Mouse (Mus musculus) neutrophil, adult 5-6 weeks (primary cell): Measurements from ENCODE around the gene Hist1h3a. TPM values are rescaled to one million over a fixed set of nuclear protein-coding genes. Genes with fewer than 3 reads are reported as not detected.

Experiments
- ATAC-seq: fragments of 151-379, 151-347 bp; 2 replicates; pipeline ENCODE4 v1.8.0; 2017; ENCODE audit warnings: mild to moderate bottlenecking, moderate TSS enrichment; ENCODE audit not compliant: insufficient number of reproducible peaks, poor library complexity, low FRiP score, severe bottlenecking; ENCODE audit errors: extremely low read depth
- total RNA-seq: library from RNA; stranded (forward); fragments of 200-1000 nt; gene quantifications from 2 replicates; pipeline ENCODE4 v1.2.3, GENCODE M21; 2017

Gene Hist1h3a
- total RNA-seq, 1 experiment from 2014 or later, result 38.6 TPM

DNA sequence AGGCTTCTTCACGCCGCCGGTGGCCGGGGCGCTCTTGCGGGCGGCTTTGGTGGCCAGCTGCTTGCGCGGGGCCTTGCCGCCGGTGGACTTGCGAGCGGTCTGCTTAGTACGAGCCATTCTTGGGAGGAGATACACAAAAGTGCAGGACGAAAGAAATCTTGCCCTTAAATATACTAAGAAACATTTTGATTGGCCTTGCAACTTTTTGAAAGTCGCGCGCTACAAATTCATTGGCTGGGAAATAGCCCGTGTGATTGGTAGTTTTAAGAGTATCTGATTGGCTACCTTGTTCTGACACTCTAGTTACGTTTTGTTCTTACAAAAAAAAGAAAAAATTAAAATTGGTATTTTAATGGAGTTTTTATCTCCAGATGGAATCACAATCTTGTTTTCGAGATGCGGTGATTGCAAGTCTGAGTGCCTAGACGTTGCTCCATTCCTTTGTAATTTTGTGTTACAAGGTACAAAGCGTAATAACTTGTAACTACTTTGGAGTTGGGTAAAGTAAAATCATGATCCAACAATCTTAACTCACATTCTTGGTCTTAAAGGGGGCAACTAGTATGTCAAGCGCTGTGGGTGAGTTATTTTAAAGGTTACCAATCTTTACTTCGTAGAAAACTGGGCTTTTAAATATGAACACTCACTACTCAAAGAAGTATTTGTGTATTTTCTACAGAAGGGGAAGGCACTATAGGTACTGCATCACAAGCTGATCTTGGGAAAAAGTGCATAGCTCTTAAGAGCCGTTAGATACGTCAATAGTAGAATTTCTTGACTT, 16.6 kb downstream of the Hist1h3a start, which contains the start of gene Hist1h3c:
Gene Hist1h3c, minus strand, starts transcription at position 222 of the 781 bp plus-strand sequence.
- peak; percentile 64 for ATAC-seq

DNA sequence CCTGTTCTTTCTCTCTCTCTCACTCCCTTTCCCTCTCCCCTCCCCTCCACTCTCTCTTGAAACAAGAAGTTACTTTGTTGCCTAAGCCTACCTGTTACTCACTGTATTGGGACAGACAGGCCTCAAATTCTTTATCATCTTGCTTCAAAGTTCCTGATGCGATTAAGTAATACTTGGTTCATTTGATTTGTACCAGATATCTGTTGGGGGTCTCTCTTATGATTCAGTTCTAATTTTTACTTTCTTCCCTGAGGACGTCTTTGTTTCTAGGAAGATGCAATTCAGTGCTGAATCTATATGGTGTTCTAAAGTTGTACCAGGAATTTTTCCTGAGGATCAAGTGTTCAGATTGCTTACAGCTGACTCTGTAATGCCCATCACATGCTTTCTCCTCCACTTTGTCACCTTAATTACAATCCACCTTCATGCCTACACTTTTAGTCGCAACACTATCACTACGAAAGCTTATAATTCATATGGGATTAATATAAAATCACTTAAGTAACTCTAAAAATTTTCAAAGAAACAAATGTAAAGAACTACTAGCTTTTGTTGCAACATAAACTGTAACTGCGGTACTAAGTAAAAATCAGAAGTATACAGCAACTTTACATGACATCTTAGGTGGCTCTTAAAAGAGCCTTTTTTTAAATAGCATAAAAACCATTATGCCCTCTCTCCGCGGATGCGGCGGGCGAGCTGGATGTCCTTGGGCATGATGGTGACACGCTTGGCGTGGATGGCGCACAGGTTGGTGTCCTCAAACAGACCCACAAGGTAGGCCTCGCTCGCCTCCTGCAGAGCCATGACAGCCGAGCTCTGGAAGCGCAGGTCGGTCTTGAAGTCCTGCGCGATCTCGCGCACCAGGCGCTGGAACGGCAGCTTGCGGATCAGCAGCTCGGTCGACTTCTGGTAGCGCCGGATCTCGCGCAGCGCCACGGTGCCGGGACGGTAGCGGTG, 17.5 kb downstream of the Hist1h3a start:
- no peak for ATAC-seq

- ATAC-seq, result no peak
These were observed 18.2 kb downstream of the Hist1h3a start for GRCm38 (mm10) chr13:23743963-23744362.

DNA sequence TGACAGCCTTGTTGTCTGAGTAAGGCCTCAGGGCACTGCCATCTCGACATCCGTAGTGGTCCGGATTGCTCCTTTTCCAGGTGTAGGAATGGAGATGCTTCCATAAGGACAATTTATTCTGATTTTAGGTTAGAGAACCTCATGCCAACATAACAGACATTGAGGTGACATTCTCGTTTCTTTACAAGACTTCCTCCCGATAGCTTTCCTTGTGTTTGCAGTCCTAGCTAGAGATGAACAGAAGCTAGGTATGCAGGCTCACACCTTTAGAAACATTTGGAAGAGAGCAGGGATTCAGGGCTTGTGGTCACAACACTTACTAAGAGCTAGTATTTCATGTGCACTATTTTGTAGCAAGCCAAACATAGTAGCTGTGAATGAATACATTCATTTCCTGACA, 19.0 kb downstream of the Hist1h3a start:
- no peak for ATAC-seq

DNA sequence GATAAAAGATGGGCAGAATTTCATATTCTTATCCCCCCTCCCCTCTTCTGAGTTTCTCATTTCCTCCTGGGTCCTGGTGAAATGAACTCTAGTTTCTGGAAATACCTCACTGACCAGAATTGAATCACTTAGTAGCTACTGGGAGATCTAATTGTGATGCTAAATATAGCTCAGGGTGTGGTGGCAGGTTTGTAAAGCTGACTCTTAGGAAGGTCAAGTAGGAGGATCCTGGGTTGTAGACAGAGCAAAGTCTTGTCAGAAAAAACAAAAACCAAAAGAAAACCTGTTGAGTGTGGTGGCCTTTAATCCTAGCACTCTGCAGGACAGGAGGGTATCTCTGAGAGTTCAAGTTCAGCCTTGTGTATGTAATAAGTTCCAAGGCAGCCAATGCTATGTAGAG, 20.2 kb downstream of the Hist1h3a start:
- no peak for ATAC-seq

DNA sequence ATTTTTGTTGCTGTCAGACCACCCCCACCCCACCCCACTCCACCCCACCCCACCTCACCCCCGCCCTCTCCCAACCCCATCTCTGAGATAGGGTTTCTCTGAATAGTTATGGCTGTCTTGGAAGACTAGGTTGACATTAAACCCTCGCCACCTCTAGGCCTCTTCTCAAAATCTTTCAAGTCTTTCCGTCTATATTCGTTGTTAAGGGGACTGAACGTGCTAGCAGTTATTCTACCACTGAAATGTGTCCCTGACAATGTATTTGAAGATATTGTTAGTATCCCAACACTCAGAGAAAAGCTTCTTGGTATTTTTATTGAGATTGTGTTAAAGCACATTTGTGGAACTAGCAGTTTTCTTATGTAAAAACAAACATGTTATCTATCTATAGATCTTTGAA, 21.3 kb downstream of the Hist1h3a start:
- no peak for ATAC-seq

GRCm38 (mm10) chr13:23740256-23740840, 21.8 kb downstream of the Hist1h3a start:
- no peak for ATAC-seq

DNA sequence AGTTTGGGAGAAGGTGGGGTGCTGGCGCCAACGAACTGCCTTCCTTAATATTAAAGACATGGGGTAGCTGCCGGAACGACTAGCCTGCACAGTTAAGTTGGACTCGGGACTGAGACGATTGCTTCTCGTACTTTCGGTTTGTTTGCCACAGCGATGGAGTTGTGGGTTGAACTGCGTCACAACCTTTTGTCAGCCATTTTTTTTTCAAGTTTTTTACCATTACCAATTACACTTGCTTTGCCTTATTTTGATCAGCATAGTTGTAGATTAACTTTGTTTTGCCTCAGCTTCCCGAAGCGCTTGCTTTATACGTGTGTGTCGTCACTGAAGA, 22.3 kb downstream of the Hist1h3a start:
- ATAC-seq, result peak; percentile 57

GRCm38 (mm10) chr13:23739069-23739921, 22.9 kb downstream of the Hist1h3a start:
- ATAC-seq, result peak; percentile 69

GRCm38 (mm10) chr13:23738677-23739068, 23.5 kb downstream of the Hist1h3a start, which contains the start of gene Hist1h1c:
Hist1h1c (plus strand) TSS chr13:23738808.
- ATAC-seq, result peak; percentile 76

- no peak for ATAC-seq
These were observed 24.1 kb downstream of the Hist1h3a start for GRCm38 (mm10) chr13:23738041-23738440.

DNA sequence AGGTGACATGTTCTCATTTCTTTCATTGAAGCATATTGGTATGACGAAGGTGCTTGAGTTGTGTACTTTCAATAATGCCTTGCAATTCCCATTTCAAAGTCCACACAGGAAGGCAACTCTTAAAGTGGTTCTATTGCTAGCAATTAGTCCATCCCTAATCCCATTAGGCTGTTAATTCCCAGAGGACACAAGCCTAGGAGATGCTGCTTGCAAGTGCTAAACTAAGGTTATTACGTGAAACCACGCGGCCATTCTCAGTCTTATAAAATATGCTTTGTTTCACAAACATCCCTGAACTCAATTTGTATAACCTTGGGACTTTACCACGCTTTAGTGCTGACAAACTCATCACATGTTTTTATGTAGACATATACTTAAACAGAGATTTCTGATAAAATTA, 25.1 kb downstream of the Hist1h3a start:
- no peak for ATAC-seq

GRCm38 (mm10) chr13:23732156-23732804, 29.9 kb downstream of the Hist1h3a start:
- peak; percentile 84 for ATAC-seq

- ATAC-seq, result no peak
These were observed 31.7 kb downstream of the Hist1h3a start for GRCm38 (mm10) chr13:23730479-23730878.

DNA sequence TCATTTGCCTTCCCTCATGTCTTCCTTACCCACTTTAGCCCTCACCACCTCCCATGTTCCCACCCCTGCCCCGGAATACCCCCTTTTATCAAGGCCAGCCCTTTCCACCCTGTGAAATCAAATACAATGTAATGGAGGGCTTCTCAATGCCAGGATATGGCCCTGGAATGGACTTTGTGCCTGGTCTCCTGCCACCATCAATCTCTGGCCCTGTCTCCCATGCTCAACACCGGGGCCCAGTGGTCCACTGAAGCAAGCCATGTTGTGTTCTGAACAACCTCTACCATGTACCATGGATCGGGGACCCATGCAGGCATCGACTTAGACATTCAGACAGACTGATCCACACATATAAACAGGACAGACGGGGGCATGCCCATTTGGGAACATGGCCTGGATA, 32.5 kb downstream of the Hist1h3a start:
- ATAC-seq, result no peak

DNA sequence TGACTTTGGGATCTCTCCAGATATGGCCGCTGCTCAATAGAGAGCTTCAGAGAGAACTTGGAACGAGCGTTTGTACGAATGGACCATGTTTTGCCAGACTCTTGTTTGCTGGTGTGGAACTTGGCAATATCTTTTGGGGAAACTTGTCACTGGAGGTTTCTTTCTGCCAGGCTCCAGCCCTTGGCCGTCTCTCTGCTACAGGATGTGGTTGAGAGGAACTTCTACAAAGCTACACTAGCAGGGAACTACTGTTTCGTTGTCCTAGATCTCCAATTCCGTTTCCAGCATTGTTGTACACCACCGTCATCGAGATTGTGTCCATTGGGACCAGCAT, 33.0 kb downstream of the Hist1h3a start:
- no peak for ATAC-seq

DNA sequence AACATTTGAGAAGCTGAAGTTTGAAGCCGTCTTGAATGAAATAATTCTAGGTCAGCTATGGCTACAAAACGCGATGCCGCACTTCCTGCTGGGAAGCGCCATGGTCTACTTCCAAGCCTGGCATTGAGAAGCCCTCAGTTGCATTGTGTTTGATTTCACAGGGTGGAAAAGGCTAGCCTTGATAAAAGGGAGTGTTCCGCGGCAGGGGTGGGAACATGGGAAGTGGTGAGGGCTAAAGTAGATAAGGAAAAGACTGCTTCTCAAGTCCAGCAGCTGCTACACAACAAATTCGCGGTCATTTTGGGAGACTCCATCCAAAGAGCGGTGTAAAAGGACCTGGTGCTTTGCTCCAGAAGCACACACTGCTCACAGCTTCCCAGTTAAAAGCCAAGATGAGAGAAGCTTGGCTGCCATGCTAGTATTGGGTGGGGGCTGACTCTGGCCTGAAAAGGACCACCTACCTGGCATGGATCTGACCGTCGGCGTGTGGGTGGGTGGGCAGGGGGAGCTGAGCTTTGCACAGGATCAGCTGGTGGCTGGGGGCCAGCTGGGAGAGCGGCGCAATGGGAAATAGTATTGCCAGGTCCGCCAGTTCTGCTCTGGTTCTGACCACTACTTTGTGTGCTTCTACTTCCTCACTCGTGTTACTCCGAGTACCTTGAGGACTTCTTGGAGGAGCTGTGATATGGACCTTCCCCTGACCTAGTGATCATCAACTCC, 33.6 kb downstream of the Hist1h3a start:
- ATAC-seq, result no peak

DNA sequence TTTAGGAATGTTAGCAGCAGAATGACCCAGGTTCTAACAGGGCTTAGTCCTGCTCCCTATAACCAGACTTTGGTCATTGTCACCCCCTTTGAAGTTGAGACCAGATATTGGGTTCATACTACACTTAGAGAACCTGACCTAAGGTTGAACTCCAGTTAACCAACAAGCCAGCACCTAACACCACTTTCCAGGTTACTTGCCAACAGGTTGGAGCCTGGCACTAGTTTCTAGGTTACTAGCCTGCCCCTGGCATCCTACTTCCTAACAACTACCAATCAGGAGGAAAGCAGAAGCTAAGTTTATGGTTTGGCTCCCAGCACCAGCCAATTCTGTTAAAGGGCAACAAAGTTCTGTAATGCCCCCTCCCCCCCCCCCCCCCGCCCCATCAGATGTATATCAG, 37.0 kb downstream of the Hist1h3a start:
- ATAC-seq, result no peak
